In the genomic region with DNA sequence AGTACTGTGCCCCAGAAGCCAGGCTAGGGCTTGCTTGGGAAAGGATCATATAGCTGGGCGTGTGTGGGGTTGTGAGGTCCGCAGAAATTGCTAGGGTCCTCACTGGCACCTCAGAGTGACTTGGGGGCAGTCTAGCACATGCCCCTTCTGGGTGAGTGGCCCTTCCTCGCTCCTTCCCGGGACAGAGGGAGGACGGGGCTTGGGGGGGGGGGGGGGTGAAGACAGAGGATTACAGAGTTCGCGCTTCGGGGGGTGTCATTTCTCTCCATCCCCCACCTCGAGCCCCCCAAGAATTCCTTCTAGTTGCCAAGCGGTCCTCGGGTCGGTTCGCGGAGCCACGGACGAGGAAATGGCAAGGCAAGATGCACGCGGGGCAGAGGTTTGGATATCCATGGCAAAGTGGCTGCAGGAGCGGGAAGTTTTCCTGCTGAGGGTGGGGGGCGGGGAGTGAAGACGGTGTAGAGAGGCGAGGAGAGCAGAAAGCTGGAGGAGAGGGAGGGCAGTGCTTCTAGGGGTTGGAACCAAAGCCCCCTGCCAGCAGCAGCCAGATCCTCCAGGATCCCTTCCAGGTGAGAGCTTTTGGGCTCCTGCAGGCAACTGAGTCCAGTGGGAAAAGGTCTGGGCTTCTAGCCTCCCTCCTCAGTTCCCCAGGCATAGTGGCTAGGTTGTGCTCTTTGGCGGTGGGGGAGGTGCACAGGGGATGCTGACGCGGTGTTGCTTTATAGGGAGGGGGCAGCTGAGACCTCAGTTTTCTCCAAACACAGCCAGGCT, we compare ENCODE assay signal across 9 mouse cellular contexts. TPM values are rescaled to one million over a fixed set of nuclear protein-coding genes. Genes with fewer than 3 reads are reported as not detected.
A peak's percentile ranks its signal among the peaks of the same experiment; 100 is the strongest.
DNase-seq lines count a peak whose midpoint lies in the region; ATAC-seq and TF ChIP-seq lines count a peak whose summit lies in the region.
"Had no signal": no experiment of that assay in that cellular context is flagged by ENCODE, and none has a peak within 500 bp of the region (broad histone marks: within the 10 kb centered on the region; RNA-seq: fewer than 3 reads in every experiment).

No protein-coding gene starts in this region.

- 9% methylated on average over 18 of the region's 25 CpGs for WGBS in lung, embryonic 14.5 days
- WGBS in forebrain, embryonic 12.5 days = 24% methylated on average over 19 of the region's 25 CpGs
- 18% methylated on average over 23 of the region's 25 CpGs for WGBS in limb, embryonic 12.5 days

- H3K27ac ChIP-seq in lung, embryonic 14.5 days (ENCODE audit: low read depth) = no peak overlapping the region
- no peak overlapping the region for H3K27ac ChIP-seq in forebrain, embryonic 12.5 days
- no peak overlapping the region for H3K27ac ChIP-seq in limb, embryonic 12.5 days

- H3K9ac ChIP-seq in lung, embryonic 14.5 days = 0 out of 2 replicates have a peak overlapping the region, but pooled peaks have one; percentile 6
- H3K9ac ChIP-seq in forebrain, embryonic 12.5 days = peak overlapping the region; percentile 48
- H3K9ac ChIP-seq in limb, embryonic 12.5 days (replicated peaks) = peak overlapping the region; percentile 44

- TF ChIP-seq CTCF in lung, embryonic 14.5 days (IDR thresholded peaks at IDR 0.05; ENCODE audit: low read depth) = no peak

- H3K9me3 ChIP-seq in lung, embryonic 14.5 days (ENCODE audit: low read depth, low read length) = no peaks in the 10 kb centered on the region
- no peaks in the 10 kb centered on the region for H3K9me3 ChIP-seq in forebrain, embryonic 12.5 days
- no peaks in the 10 kb centered on the region for H3K9me3 ChIP-seq in limb, embryonic 12.5 days

- peak overlapping the region; percentile 29 for H3K4me3 ChIP-seq in lung, embryonic 14.5 days (ENCODE audit: low read depth, low read length)
- peak overlapping the region; percentile 32 for H3K4me3 ChIP-seq in forebrain, embryonic 12.5 days (replicated peaks)
- H3K4me3 ChIP-seq in limb, embryonic 12.5 days (replicated peaks) = peak overlapping the region; percentile 40

- no peaks in the 10 kb centered on the region for H3K36me3 ChIP-seq in lung, embryonic 14.5 days (ENCODE audit: insufficient read depth)
- H3K36me3 ChIP-seq in forebrain, embryonic 12.5 days (replicated peaks) = no peaks in the 10 kb centered on the region
- H3K36me3 ChIP-seq in limb, embryonic 12.5 days = no peaks in the 10 kb centered on the region

- no peak for DNase-seq in lung, embryonic 14.5 days
- DNase-seq in lung, adult 18-20 months = no peak
- DNase-seq in retina, embryonic 14.5 days (ENCODE audit: low spot score) = peak; percentile 4
- DNase-seq in yolk sac, embryonic 10.5 days (ENCODE audit: low spot score) = no peak
- DNase-seq in cerebellum, adult 9-11 months = no peak
- DNase-seq in adrenal gland, adult 8-10 months = no peak

- H3K4me1 ChIP-seq in lung, embryonic 14.5 days (ENCODE audit: insufficient read depth) = no peaks in the 10 kb centered on the region
- H3K4me1 ChIP-seq in forebrain, embryonic 12.5 days = no peaks in the 10 kb centered on the region; the same call in 1 of the 2 replicates
- H3K4me1 ChIP-seq in limb, embryonic 12.5 days (replicated peaks) = no peaks in the 10 kb centered on the region

- peaks cover 6% of the 10 kb centered on the region; the same call in 1 of the 2 replicates for H3K27me3 ChIP-seq in lung, embryonic 14.5 days (ENCODE audit: insufficient read depth, low read length)
- peaks cover 70% of the 10 kb centered on the region for H3K27me3 ChIP-seq in forebrain, embryonic 12.5 days
- H3K27me3 ChIP-seq in limb, embryonic 12.5 days = peaks cover 72% of the 10 kb centered on the region

- ATAC-seq in lung, embryonic 14.5 days (ENCODE audit: insufficient read depth) = peak; percentile 54; the same call in 1 of the 2 replicates
- peak; percentile 69 for ATAC-seq in forebrain, embryonic 12.5 days (ENCODE audit: low FRiP score)
- peak; percentile 76; the same call in 1 of the 2 replicates for ATAC-seq in limb, embryonic 12.5 days (ENCODE audit: insufficient number of reproducible peaks, insufficient read depth, low FRiP score, low TSS enrichment, low read depth)
- ATAC-seq: activated CD4-positive, CD25-positive, alpha-beta regulatory T cell, adult 4 months had no signal

- H3K4me2 ChIP-seq in lung, embryonic 14.5 days = peak overlapping the region; percentile 67
- H3K4me2 ChIP-seq in forebrain, embryonic 12.5 days = peak overlapping the region; percentile 57
- H3K4me2 ChIP-seq in limb, embryonic 12.5 days = peak overlapping the region; percentile 70

RNA-seq across cellular contexts. Expression of a gene that starts 0.5 kb away (rescaled TPM):
- 0.04 and 0.24 TPM in 2 replicates for polyA plus RNA-seq in lung, embryonic 14.5 days (2014; fragmentation: Nextera tagmentation; extraction: Ambion mirVana)
- polyA plus RNA-seq in forebrain, embryonic 12.5 days (2016; fragmentation: Nextera tagmentation; extraction: Ambion mirVana) = 0.63 and 1.4 TPM in 2 replicates
- 0.23 and 0.49 TPM in 2 replicates for polyA plus RNA-seq in limb, embryonic 12.5 days (2016; fragmentation: Nextera tagmentation; extraction: Ambion mirVana)
- not detected for total RNA-seq in adrenal gland, adult 8-10 months (2022)
- polyA plus RNA-seq: activated CD4-positive, CD25-positive, alpha-beta regulatory T cell, adult 4 months had no signal
